Mouse (Mus musculus): ENCODE data around the gene Tenm4. TPM values are rescaled to one million over a fixed set of nuclear protein-coding genes. Genes with fewer than 3 reads are reported as not detected.

The Tenm4 gene
- polyA plus RNA-seq, 1 experiment from 2014 or later: 16.8 TPM

DNA sequence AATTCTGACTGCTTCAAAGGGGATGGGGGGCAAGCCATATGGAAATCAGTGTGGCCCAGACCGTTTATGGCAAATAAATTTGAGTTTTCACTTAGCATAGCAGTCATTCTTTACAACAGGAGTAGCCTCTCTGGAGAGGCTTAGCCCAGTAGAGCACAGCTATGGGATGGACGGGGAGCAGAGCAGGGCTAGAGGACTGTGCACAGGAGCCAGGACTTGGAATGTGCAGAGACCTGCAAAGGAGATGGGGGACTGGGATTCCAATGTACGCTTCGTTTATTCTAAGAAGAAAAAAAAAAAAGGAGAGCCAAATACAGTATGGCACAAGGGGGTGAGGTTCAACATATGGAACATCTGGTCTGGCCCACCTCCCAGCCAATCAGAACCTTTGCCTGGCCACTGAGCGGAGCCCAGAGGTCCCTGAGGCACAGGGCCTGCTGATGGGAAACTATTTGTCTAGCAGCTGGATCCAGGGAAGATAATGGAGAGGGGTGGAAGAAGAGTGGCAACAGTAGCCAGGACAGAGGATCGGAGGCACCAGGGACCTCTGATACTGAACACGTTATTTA lies 381.3 kb downstream of the Tenm4 start:
- peaks cover 15% of the 10 kb centered on the region for H3K4me1 ChIP-seq
- H3K36me3 ChIP-seq: no peaks in the 10 kb centered on the region
- H3K27ac ChIP-seq: no peak overlapping the region
- no peaks in the 10 kb centered on the region for H3K9me3 ChIP-seq
- peaks cover 59% of the 10 kb centered on the region for H3K27me3 ChIP-seq (ENCODE audit: insufficient read depth, poor library complexity, severe bottlenecking)
- no peak for DNase-seq (ENCODE audit: low spot score)
- H3K4me3 ChIP-seq: no peak overlapping the region
- WGBS: 61% methylated on average over 7 of the region's 7 CpGs

DNA sequence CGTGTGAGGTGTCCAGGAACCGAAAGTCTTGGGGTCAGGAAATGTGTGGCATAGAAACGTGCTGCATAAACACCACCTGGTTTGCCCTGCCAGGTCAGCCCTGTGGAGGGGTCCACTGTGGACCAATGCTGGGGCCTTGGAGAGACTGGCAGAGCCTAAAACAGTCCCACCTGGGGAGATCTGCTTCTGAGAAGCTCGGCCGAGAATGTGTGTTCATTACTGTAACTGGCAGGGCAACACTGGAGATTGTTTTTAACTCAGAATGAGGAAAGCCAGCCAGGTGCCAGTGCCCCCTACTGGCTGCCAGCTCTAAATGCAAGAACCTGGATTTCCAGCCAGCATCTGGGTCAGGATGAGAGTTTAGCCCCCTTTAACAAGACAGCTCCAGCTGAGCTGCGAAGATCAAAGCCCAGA lies 383.2 kb downstream of the Tenm4 start:
- H3K36me3 ChIP-seq: no peaks in the 10 kb centered on the region
- DNase-seq (ENCODE audit: low spot score): no peak
- H3K27ac ChIP-seq: peak overlapping the region; percentile 36
- no peak overlapping the region for H3K4me3 ChIP-seq
- peaks cover 15% of the 10 kb centered on the region for H3K4me1 ChIP-seq
- H3K9me3 ChIP-seq: no peaks in the 10 kb centered on the region
- WGBS: 49% methylated on average over 6 of the region's 6 CpGs
- H3K27me3 ChIP-seq (ENCODE audit: insufficient read depth, poor library complexity, severe bottlenecking): peaks cover 69% of the 10 kb centered on the region

DNA sequence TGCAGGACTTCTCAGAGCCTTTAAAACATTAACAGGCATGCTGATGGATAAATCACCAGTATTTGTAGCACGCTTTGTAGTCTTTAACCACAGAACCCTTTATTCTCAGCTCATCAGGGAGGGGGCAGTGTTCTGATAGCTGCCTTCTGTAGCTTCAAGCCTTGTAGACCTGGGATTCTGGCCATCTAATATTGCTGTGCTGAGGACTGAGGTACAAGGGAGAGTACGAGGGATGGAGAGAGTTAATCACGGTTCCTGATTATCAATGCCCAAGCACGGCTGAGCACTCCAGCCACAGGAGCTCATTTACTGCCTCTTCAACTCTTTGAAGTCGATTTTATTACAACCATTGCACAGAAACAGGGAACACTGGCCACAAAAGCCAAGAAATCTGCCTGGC lies 384.2 kb downstream of the Tenm4 start:
- Histone ChIP-seq H3K4me1 (peaks cover 15% of the 10 kb centered on the region), H3K36me3 (no peaks in the 10 kb centered on the region), H3K27ac (no peak overlapping the region), H3K9me3 (no peaks in the 10 kb centered on the region), H3K4me3 (no peak overlapping the region), H3K27me3 (ENCODE audit: insufficient read depth, poor library complexity, severe bottlenecking) (peaks cover 62% of the 10 kb centered on the region)
- no peak for DNase-seq (ENCODE audit: low spot score)
- 51% methylated on average over 5 of the region's 5 CpGs for WGBS

DNA sequence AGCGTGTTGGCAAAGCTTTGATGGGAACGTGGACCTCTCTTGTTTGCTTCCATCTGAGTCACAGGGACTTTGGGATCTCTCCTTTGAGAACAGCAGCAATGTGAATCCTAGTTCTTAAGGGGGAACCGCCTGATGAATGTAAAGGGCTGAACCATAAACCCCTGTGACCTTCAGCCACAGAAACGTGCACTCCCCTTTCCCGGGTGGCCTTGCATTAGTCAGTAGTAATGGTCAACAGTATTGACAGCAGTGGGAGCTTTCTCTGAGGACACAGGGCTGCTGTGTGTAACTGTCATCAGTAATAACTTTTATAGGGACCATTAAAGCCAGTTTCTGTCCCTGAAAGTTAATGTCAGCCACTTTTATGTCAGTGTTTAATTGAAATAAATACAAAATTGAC lies 385.7 kb downstream of the Tenm4 start:
- 81% methylated on average over 5 of the region's 5 CpGs for WGBS

DNA sequence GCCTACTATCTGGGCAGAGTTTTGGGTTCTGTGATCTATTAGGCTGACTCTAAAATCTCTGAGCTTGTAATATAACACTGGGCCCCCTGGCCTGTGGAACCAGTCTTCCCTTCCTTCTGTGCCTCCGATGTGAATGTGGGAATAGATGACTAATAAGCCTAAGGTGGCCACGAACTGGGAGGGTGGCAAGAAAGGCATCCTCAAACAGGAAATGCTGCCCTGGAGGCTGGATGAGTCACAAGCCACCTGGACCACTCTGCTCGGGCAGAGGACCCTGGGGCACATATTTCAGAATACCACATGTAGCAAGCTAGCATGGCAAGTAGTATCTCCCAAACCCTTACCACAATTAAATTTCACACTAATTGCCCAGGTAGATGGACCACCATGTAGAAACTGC lies 391.8 kb downstream of the Tenm4 start:
- Histone ChIP-seq H3K27ac (no peak overlapping the region), H3K4me1 (0 out of 2 replicates have a peak, but pooled peaks cover 8% of the 10 kb centered on the region), H3K36me3 (no peaks in the 10 kb centered on the region), H3K4me3 (no peak overlapping the region), H3K27me3 (ENCODE audit: insufficient read depth, poor library complexity, severe bottlenecking) (peaks cover 78% of the 10 kb centered on the region), H3K9me3 (no peaks in the 10 kb centered on the region)
- no peak for DNase-seq (ENCODE audit: low spot score)
- 44% methylated on average over 3 of the region's 3 CpGs for WGBS

More for the DNA sequence above, 385.7 kb downstream of the Tenm4 start:
- peaks cover 15% of the 10 kb centered on the region for H3K4me1 ChIP-seq
- H3K27me3 ChIP-seq (ENCODE audit: insufficient read depth, poor library complexity, severe bottlenecking): peaks cover 67% of the 10 kb centered on the region
- DNase-seq (ENCODE audit: low spot score): no peak
- no peak overlapping the region for H3K27ac ChIP-seq
- no peak overlapping the region for H3K4me3 ChIP-seq
- no peaks in the 10 kb centered on the region for H3K36me3 ChIP-seq
- H3K9me3 ChIP-seq: no peaks in the 10 kb centered on the region

DNA sequence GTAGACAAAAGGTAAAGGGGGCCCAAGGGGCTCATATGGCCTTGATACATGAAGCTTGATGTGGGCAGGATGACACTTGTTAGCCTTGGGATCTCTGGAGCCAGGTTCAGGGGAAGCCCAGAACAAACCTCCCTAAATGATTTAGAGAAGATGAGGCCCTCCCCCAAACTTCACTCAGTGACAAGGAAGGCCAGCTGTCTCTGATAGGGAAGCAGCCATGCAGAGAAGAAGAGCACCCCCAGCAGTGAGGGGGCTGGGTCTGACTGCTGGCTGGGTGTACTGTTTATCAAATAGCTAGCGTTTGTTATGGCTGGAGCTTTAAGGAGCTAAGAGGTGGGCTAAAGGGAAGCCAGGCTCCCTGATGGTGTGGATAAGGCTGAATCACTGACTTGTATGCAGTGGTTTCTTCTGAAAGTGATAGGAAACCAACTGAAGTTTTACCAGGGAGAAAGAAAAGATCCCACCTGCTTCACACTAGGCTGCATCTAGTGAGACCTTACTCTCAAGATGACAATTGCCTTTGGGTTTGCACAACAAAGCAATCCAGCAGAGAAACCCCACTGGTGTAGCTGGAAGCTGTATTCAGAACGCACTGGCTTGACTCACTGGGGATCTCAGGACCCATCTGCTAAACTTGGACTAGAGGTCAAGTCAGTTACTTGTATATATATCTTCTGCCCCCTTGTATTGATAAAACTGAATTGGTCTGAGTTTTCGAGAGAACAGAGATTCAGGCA lies 392.5 kb downstream of the Tenm4 start:
- no peaks in the 10 kb centered on the region for H3K36me3 ChIP-seq
- H3K27me3 ChIP-seq (ENCODE audit: insufficient read depth, poor library complexity, severe bottlenecking): peaks cover 83% of the 10 kb centered on the region
- no peak for DNase-seq (ENCODE audit: low spot score)
- no peak overlapping the region for H3K27ac ChIP-seq
- no peak overlapping the region for H3K4me3 ChIP-seq
- whole genome bisulfite sequencing: 33% methylated on average over 3 of the region's 3 CpGs
- H3K4me1 ChIP-seq: 0 out of 2 replicates have a peak, but pooled peaks cover 8% of the 10 kb centered on the region
- H3K9me3 ChIP-seq: no peaks in the 10 kb centered on the region

DNA sequence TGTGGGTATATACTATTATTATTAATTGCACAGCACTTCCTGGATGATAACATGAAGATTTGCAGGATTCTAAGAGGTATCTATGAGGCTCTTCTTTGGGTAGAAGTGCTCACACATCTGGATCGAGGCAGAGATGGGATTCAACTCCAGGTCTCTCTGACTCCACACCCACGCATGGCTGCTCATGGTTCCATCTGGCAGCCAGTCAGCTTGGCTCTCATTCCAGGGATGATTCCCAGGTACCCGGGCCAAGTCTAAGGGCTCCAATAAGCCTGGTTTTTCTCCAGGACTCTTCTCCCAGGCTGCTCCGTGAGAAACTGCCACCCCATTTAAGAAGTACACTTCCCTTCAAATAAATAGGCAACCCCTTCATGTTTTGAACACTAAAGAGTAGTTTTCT lies 394.8 kb downstream of the Tenm4 start:
- Histone ChIP-seq H3K9me3 (no peaks in the 10 kb centered on the region), H3K36me3 (no peaks in the 10 kb centered on the region), H3K4me3 (no peak overlapping the region), H3K27me3 (ENCODE audit: insufficient read depth, poor library complexity, severe bottlenecking) (peaks cover 90% of the 10 kb centered on the region), H3K4me1 (0 out of 2 replicates have a peak, but pooled peaks cover 8% of the 10 kb centered on the region), H3K27ac (no peak overlapping the region)
- 66% methylated on average over 4 of the region's 4 CpGs for WGBS
- DNase-seq (ENCODE audit: low spot score): no peak

DNA sequence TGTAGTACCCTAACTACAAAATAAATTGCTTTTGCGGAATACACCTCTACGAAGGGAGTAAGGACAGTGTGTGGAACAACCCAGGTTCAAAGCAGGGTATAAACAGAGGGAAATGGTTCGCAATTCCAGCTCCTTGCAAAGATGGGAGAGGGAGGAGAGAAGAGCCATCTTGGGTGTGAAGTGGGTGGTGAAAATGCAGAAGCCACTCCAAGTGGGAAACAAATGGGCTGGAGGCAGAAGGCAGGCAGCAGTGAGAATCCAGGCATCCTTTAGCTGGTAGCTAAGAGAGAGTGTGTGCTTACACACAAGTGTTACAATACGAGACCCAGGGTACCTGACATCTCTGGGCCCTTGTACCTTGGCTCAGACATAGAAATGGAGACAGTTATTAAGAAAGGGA lies 395.2 kb downstream of the Tenm4 start:
- Histone ChIP-seq H3K4me3 (no peak overlapping the region), H3K27me3 (ENCODE audit: insufficient read depth, poor library complexity, severe bottlenecking) (peaks cover 85% of the 10 kb centered on the region), H3K4me1 (peaks cover 8% of the 10 kb centered on the region; the same call in 1 of the 2 replicates), H3K36me3 (no peaks in the 10 kb centered on the region), H3K27ac (no peak overlapping the region), H3K9me3 (no peaks in the 10 kb centered on the region)
- 69% methylated on average over 4 of the region's 4 CpGs for WGBS
- no peak for DNase-seq (ENCODE audit: low spot score)

DNA sequence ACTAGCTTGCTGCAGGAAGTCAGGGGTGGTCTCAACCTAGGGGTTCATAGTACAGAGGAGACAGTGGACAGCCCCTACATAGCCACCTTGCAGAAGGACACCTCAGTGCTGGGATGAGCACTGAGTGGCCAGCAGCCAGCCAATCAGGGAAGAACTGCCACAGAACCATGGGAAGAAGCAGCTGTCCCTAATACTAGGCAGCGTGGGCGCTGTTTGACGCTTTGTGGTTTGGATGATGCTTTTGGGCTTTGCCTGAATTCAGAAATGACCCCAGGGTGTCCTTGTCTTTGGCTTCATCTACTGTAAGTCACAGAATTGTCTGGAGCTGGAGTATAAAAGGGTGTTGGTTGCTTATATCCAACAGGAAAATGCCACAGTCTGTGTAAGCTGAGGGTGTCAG lies 397.0 kb downstream of the Tenm4 start:
- no peak overlapping the region for H3K4me3 ChIP-seq
- DNase-seq (ENCODE audit: low spot score): no peak
- peaks cover 72% of the 10 kb centered on the region for H3K27me3 ChIP-seq (ENCODE audit: insufficient read depth, poor library complexity, severe bottlenecking)
- WGBS: 94% methylated on average over 3 of the region's 3 CpGs
- H3K36me3 ChIP-seq: no peaks in the 10 kb centered on the region
- no peak overlapping the region for H3K27ac ChIP-seq
- H3K4me1 ChIP-seq: peaks cover 8% of the 10 kb centered on the region; the same call in 1 of the 2 replicates
- H3K9me3 ChIP-seq: no peaks in the 10 kb centered on the region

DNA sequence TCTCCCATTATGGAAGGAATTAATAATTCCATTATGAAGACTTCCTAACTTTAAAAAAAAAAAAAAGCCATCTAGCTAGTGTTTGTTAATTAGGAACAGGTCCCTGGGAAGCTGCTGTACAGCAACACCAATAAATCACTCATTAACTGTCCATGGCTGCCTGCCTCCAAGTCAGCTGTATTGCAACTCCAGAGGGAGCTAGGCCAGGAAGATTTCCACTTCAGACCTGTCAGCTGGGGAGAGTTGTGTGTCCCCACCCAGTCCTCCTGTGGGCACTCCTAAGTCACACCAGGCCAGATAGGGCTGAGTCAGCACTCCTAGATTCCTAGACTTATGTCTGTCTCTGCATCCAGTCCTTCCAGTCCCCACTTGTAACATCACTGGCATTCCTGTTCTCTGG lies 399.9 kb downstream of the Tenm4 start:
- Histone ChIP-seq H3K27ac (no peak overlapping the region), H3K9me3 (no peaks in the 10 kb centered on the region), H3K36me3 (no peaks in the 10 kb centered on the region), H3K27me3 (ENCODE audit: insufficient read depth, poor library complexity, severe bottlenecking) (peaks cover 59% of the 10 kb centered on the region), H3K4me3 (no peak overlapping the region), H3K4me1 (peaks cover 3% of the 10 kb centered on the region; the same call in 1 of the 2 replicates)
- DNase-seq (ENCODE audit: low spot score): no peak

DNA sequence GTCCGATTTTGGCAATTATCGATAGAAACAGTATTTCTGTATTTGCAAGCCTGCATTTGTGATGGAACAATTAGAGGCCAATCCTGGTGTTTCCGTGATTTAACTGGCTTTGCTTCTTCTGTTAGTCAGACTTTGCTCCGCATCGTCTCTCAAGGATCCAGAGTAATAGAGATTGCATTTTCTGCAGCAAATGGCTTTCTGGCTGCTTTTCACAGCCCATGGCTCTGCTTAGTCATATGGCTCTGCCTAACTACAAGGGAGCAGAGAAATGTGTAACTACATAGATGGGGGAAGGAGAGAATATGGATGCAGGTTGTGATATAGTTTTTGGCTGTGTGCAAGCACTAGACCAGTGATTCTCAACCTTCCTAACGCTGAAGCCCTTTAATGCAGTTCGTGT lies 401.9 kb downstream of the Tenm4 start:
- no peak overlapping the region for H3K4me3 ChIP-seq
- WGBS: 87% methylated on average over 7 of the region's 7 CpGs
- no peaks in the 10 kb centered on the region; the same call in 1 of the 2 replicates for H3K4me1 ChIP-seq
- no peaks in the 10 kb centered on the region for H3K9me3 ChIP-seq
- no peak for DNase-seq (ENCODE audit: low spot score)
- no peaks in the 10 kb centered on the region for H3K36me3 ChIP-seq
- peaks cover 59% of the 10 kb centered on the region for H3K27me3 ChIP-seq (ENCODE audit: insufficient read depth, poor library complexity, severe bottlenecking)
- H3K27ac ChIP-seq: no peak overlapping the region

DNA sequence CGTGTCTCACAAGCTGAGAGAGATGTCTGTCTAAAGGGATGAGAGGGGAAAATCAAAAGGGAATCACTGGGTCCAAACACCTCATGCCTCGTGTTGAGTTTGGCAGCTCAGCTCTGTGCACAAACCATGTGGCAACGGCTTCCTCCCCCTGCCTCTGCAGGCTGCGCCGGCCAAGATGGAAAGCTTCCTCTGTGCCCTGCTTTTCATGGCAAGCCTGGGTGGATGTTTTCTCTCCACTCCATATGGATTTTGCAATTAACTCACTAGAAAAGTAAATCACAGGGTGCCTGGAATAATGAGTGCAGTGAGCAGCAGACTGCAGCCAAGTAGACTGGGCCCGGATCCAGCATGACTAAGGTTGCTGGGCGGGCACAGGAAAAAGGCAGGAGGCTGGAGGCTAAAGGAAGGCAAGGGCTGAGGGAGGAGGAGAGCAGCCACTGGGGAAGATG lies 404.2 kb downstream of the Tenm4 start:
- no peak overlapping the region for H3K27ac ChIP-seq
- no peak overlapping the region for H3K4me3 ChIP-seq
- H3K27me3 ChIP-seq (ENCODE audit: insufficient read depth, poor library complexity, severe bottlenecking): peaks cover 54% of the 10 kb centered on the region
- DNase-seq (ENCODE audit: low spot score): no peak
- H3K4me1 ChIP-seq: no peaks in the 10 kb centered on the region; the same call in 1 of the 2 replicates
- 81% methylated on average over 7 of the region's 7 CpGs for WGBS
- H3K9me3 ChIP-seq: no peaks in the 10 kb centered on the region
- no peaks in the 10 kb centered on the region for H3K36me3 ChIP-seq

DNA sequence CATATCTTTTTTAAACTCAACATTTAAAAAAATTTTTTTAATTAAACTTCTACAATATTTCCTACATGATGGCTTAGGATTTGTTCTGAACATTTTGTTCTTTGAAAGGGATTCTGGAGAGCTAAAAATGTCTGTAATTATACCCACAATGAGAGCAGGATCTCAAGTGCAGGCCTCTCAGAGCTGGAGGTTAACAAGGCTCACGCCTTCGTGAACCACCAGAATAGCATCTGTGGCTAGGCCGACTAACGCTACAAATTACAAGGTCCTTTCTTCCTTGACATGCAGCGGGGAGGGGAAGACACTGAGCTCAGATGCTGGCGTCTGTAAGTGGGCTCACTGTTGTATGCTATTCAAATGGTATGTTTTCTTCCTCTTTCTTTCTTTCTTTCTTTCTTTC lies 411.7 kb downstream of the Tenm4 start:
- no peak for DNase-seq (ENCODE audit: low spot score)
- peaks cover 24% of the 10 kb centered on the region; the same call in 1 of the 2 replicates for H3K27me3 ChIP-seq (ENCODE audit: insufficient read depth, poor library complexity, severe bottlenecking)
- peaks cover 24% of the 10 kb centered on the region for H3K4me1 ChIP-seq
- H3K36me3 ChIP-seq: no peaks in the 10 kb centered on the region
- H3K9me3 ChIP-seq: no peaks in the 10 kb centered on the region
- no peak overlapping the region for H3K4me3 ChIP-seq
- H3K27ac ChIP-seq: no peak overlapping the region
- 47% methylated on average over 6 of the region's 6 CpGs for WGBS

All from heart, embryonic 10.5 days (tissue).